Mouse (Mus musculus) adrenal gland, postnatal 10 days (tissue): ENCODE measurements around the gene Rnf225. TPM values are rescaled to one million over a fixed set of nuclear protein-coding genes. Genes with fewer than 3 reads are reported as not detected.
A peak's percentile ranks its signal among the peaks of the same experiment; 100 is the strongest.
"Not testable (repeated sequence)": the region's sequence is repeated elsewhere in the genome, so short reads cannot be mapped to it uniquely, and the experiment has no call there.

Source experiments
- DNase-seq: peaks from one replicate; pipeline ENCODE4 v3.0.0; 2021; ENCODE audit warnings: mixed read lengths
- long read RNA-seq, 2 experiments: library from polyadenylated mRNA; stranded (forward); transcript quantifications; one replicate each; pipeline ENCODE4 v2.0.0; 2021
- total RNA-seq, 2 experiments: library from RNA; stranded (reverse); gene quantifications; 2 replicates each; pipeline ENCODE4 v1.2.3; 2021

Rnf225 gene
- total RNA-seq = under 1 TPM; 0.36 to 0.54 TPM
- long read RNA-seq, experiment 1, partial matches to known transcripts = 0 of 3 reads
- long read RNA-seq, experiment 1, other reads (novel, unspliced or antisense) = 3 of 3 reads
- long read RNA-seq, experiment 2 = 0 reads

DNA sequence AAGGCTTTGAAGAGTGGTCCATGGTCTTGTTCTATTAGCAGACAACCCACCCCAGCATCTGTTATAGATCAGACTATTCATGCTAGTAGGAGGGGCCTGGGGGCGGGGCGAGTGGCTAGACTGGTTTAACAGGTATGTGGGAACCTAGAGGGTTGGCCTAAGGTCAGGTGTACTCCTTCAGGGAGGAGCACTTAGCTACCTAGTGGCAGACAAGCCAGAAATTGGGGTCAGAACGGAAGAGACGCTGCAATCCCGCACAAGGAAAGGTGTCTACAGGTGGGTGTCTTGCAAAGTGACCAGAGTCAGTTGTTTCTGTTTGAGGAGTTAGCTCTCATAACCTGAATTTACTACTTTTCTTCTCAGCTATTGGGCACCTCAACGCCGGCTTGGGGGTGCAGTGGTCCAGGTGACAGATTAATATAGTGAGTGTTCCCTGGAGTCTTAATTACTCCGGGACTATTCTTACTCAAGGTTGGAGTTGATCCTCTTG is at the start of gene Rnf225:
Gene Rnf225, plus strand, starts transcription at position 226 of the 490 bp plus-strand sequence.
- DNase-seq = peak; percentile 15

- DNase-seq = no peak
These were observed 47.2 kb upstream of the Rnf225 start for GRCm38 (mm10) chr7:12880036-12880435.

DNA sequence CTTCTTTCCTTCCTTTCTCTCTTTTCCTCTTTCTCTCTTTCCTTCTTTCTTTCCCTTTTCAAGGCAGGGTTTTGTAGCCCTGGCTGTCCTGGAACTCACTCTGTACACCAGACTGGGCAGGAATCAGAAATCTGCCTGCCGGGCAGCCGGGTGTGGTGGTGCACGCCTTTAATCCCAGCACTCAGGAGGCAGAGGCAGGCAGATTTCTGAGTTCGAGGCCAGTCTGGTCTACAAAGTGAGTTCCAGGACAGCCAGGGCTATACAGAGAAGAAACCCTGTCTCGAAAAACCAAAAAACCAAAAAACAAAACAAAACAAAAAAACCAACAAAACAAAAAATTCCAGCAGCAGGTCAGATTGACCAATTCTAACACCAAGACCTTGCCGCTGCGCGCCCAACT is 46.7 kb upstream of the Rnf225 start:
- not testable (repeated sequence) for DNase-seq

DNA sequence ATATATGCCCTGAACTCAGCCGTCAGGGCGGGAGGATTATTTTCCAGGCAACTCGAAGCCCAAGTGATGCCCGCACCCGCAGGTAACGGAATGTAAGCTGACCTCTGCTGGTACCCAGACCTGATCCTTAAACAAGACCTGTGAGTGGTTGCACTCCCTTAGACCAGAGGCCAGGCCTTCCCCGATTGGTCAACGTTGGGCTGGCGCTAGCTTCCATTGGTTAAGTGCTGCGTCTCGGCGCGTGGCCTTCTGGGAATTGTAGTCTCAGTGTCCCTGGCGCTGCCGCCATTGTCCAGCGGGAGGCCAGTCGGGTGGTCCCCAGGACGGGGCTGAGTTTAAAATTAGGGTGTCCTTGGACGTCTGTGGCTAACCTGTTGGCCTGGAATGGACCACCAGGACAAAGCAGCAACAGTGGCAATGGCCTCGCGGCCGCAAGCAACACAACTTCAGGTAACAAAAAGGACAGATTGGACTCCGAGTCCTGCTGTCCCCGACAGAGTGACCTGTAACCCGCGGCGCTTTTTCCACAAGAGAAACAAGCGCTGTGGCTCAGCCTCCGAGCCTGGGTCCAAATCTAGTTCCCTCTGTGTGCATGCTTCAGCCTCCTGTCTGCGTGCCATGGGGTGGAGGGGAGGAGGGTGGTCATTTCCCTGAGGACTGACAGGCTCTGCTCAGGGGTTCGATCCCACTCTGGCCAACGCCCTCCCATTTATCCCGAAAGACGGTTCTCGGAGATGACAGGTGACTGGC is 46.1 kb upstream of the Rnf225 start, which contains the start of gene Zfp128:
Gene Zfp128, plus strand, starts transcription at position 267 of the 750 bp plus-strand sequence.
- DNase-seq = peak; percentile 95

DNA sequence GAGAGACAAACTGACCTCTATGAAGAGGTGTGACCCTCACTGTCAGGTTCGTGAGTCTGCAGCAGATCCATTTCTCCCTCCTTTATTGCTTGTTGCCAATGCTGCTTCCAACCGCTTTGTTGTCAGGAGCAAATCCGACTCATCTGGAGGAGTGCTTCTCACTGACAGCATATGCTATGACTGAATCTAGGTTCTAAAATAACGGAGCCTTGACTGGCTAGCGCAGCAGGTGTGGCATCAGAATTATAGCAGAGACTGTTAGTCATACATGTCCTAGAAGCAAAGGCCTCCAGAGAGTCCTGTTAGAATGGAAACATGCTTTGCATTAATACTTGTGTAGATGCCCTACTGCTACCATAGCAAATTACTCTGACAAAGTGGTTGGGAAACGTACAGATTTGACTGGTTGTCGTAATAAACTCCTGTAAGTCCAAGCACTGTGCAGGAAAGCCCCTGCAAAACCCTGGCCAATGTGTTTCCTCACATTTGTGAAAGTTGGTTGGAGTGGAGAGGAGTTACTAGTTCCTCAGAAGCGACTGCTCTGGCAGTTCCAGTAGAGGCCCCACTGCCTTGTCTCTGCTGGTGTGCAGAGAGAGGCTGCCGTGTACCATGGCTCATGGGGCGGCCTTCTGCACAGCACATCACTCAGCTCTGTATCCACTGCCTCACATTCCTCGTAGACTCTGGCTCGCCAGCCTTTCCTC is 40.5 kb upstream of the Rnf225 start:
- DNase-seq = no peak

DNA sequence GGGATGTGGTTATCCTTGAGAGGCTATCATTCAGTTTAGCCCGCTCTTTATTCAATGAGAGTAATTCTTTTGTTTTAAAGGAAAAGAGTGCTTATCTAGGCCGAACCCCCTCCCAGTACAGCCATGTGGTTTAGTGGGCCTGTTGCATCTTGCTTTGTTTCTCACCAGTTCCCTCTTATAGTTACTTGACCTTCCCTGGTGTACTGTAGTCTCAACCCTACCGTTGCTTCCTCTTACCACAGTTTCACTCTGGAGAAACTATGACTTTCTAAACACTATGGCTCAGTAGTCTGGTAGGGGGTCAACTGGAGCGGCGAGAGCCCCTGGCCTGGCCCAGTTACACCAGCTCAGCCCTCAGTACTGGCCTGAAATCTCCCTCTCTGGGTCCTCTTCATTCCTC is 39.6 kb upstream of the Rnf225 start:
- DNase-seq = no peak

DNA sequence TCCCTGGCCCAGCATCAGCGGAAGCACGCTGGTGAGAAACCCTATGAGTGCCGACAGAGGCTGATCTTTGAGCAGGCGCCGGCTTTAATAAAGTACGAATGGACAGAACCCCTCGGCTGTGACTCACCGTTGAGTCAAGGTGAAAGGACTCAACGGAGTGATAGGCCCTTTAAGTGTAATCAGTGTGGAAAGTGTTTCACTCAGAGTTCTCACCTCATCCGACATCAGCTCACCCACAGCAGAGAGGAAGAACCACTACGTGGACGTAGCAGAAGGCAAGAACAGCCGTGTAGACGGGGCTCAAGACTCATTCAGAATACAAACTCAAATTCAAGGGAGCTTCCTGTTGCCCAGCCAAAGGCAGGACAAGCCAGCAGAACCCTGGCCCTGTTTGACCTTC is 36.3 kb upstream of the Rnf225 start:
- no peak for DNase-seq

DNA sequence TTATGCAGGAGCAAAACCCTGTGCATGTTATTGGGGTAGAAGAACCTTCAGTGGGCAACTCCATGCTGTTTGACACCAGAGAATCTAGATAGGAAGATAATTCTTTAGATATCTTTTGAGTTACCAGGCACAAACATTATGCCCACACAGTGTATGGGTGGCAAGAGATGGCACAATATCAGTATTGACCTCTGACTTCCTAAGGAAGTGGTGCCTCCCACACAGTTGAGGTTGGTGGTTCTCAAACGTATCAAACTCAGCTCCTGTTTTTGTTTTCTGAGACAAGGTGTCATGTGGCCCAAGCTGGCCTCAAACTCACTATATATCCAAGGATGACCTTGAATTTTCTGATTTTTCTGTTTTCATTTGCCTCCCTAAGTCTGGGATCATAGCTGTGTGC is 35.9 kb upstream of the Rnf225 start:
- DNase-seq = no peak

DNA sequence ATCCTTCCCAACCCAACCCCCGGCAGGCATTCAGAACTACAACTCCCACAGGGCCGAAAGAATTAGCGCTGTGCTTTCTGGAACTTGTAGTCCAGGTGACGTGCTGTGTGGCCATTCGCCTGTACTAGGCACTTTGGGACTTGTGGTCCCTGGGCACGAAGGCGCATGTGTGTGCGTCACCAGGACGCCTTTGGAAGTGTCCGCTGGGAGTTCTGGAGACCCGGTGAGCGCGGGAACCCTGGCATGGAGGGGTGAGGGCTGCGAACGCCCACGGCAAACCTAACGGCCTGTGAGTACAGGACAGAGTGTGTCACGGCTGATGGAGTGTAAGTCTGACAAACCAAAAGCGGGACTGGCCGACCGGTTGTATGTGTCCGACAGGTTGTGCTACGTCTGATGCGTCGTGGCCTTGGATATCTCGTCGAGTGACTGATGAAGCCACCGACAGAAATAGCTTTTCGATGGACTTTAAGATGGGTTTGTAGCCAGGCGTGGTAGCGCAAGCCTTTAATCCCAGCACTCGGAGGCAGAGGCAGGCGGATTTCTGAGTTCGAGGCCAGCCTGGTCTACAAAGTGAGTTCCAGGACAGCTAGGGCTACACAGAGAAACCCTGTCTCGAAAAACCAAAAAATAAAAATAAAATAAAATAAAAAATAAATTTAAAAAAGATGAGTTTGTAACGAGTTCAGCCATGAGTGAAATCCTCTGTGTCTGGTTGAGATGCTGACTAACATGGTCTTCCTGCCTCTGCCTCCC is 29.4 kb upstream of the Rnf225 start, which contains the start of gene Zscan22:
Gene Zscan22, plus strand, starts transcription at position 161 of the 756 bp plus-strand sequence.
- DNase-seq = peak; percentile 92

DNA sequence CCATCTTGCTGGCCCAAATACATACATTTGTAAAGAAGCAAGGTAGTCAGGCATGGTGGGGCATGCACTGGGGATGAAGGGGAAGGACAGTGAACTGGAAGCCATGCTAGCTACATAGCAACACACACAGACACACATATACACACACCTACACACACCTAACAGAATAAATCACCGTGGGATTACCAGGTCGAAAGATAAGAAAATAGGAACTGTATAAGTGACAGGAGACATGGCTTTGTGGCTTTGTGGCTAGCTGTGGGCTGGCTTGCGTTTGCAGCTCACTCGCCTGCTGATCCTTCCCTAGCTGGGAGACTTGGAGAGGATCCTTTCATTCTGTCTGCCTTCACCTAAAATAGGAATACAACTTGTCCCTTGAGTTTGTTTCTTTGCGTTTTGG is 25.7 kb upstream of the Rnf225 start:
- DNase-seq = no peak

GRCm38 (mm10) chr7:12903623-12904022 is 23.6 kb upstream of the Rnf225 start:
- no peak for DNase-seq

DNA sequence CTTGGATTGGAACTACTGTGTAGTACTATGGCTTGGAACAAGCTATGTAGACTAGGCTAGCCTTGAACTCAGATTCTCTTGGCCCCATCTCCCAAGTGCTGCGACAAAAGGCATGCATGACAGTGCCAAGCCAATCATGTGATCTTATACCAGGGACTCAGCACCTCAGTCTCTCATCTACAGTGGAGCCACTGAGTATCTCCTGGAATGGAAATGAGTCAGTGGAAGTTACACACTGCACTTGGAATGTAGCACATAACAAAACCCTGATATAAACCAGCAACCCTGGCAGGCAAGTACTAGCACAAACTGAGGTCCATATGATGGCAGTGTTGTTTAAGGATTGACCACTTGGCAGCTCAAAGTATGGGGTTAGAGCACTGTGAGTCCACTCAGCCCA is 22.1 kb upstream of the Rnf225 start:
- DNase-seq = no peak

- DNase-seq = peak; percentile 88
These were observed 17.7 kb upstream of the Rnf225 start for GRCm38 (mm10) chr7:12909498-12909962.

GRCm38 (mm10) chr7:12910181-12910668 is 17.0 kb upstream of the Rnf225 start:
- DNase-seq = peak; percentile 75

DNA sequence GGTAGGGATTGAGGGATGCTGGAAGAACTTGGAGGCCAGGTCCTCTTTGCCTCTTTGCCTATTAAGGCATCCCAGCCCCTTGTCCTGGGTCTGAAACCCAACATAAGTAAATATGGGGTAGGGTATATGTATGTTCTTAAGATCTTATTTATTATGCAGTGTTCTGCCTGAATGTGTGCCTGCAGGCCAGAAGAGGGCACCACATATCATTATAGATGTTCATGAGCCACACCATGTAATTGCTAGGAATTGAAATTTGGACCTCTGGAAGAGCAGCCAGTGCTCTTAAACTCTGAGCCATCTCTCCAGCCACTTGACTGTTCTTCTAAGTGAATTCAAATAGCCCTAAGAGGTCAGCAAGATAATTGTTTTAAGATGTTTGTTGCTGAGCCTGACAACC is 13.7 kb upstream of the Rnf225 start:
- no peak for DNase-seq

- not testable (repeated sequence) for DNase-seq
These were observed 6.7 kb upstream of the Rnf225 start for GRCm38 (mm10) chr7:12920495-12920894.

GRCm38 (mm10) chr7:12921318-12921704 is 5.9 kb upstream of the Rnf225 start:
- DNase-seq = no peak

- peak; percentile 98 for DNase-seq
These were observed 5.3 kb upstream of the Rnf225 start, which contains the start of gene Rps5 for GRCm38 (mm10) chr7:12921705-12922465. Rps5 (plus strand) TSS chr7:12922290.

- no peak for DNase-seq
These were observed 4.5 kb upstream of the Rnf225 start for GRCm38 (mm10) chr7:12922729-12923128.

DNA sequence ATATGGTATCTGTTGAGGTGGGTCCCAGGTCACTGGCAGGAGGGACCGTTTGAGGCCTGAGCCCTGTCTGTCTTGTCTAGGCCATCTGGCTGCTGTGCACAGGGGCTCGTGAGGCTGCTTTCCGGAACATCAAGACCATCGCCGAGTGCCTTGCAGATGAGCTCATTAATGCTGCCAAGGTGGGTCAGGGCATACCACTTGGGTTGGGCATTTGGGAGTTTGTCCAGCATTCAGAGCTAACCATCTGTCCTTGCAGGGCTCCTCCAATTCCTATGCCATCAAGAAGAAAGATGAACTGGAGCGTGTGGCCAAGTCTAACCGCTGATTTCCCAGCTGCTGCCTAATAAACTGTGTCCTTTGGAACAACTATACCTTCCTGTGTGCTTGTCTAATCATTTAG is 900 bp upstream of the Rnf225 start:
- no peak for DNase-seq
